Mouse (Mus musculus) left cerebral cortex, postnatal 25 days (tissue): ENCODE results near the gene Zmynd19. TPM values are rescaled to one million over a fixed set of nuclear protein-coding genes. Genes with fewer than 3 reads are reported as not detected.
"Not testable (repeated sequence)": the region's sequence is repeated elsewhere in the genome, so short reads cannot be mapped to it uniquely, and the experiment has no call there.

Source experiments
- DNase-seq, 2 experiments: peaks; one replicate each; pipeline ENCODE4 v3.0.0; 2022; ENCODE audit warnings: low spot score in 2 of 2, mixed read lengths in 1 of 2
- intact Hi-C: fragments of 180-260 bp; cut with DNase I; formaldehyde crosslinking; loops from one replicate; pipeline ENCODE4 v1.15.1; 2025
- total RNA-seq, 2 experiments: library from RNA; stranded (reverse); gene quantifications; 2 replicates each; pipeline ENCODE4 v1.2.3; 2021

Gene Zmynd19
- total RNA-seq, 2 experiments from 2014 or later: 36.8 to 39.4 TPM

GRCm38 (mm10) chr2:24934441-24934963 lies 15.1 kb upstream of the Zmynd19 start:
- DNase-seq: peak in 1 of 2 experiments; percentile 14
- intact Hi-C loops: no loop called here

GRCm38 (mm10) chr2:24935057-24935796 lies 14.4 kb upstream of the Zmynd19 start, which contains the start of gene Arrdc1:
Gene Arrdc1, minus strand, starts transcription at chr2:24935252.
- DNase-seq: peak; percentile 81 to 89
- intact Hi-C loops: no loop called here

- intact Hi-C loops: no loop called here
- no peak for DNase-seq
Observed at GRCm38 (mm10) chr2:24942092-24942491, 7.5 kb upstream of the Zmynd19 start.

- DNase-seq: not testable (repeated sequence)
Observed at GRCm38 (mm10) chr2:24944304-24944703, 5.3 kb upstream of the Zmynd19 start.

GRCm38 (mm10) chr2:24950189-24950535 lies 570 bp downstream of the Zmynd19 start:
- intact Hi-C loops: no loop called here
- no peak for DNase-seq

More at GRCm38 (mm10) chr2:24944304-24944703, 5.3 kb upstream of the Zmynd19 start:
- intact Hi-C loops: not testable (repeated sequence)

- no peak for DNase-seq
- intact Hi-C loops: no loop called here
Observed at GRCm38 (mm10) chr2:24952537-24953055, 3.0 kb downstream of the Zmynd19 start.

- peak in 1 of 2 experiments; percentile 23 for DNase-seq
- intact Hi-C loops: no loop called here
Observed at GRCm38 (mm10) chr2:24960910-24961309, 11.3 kb downstream of the Zmynd19 start.

GRCm38 (mm10) chr2:24962304-24963000 lies 12.9 kb downstream of the Zmynd19 start, which contains the start of gene Dph7:
Gene Dph7, plus strand, starts transcription at chr2:24962400.
- intact Hi-C loops: no loop called here
- DNase-seq: peak; percentile 87 to 93

GRCm38 (mm10) chr2:24970386-24970785 lies 20.8 kb downstream of the Zmynd19 start:
- no peak for DNase-seq
- intact Hi-C loops: no loop called here

GRCm38 (mm10) chr2:24974452-24974851 lies 24.9 kb downstream of the Zmynd19 start:
- DNase-seq: peak in 1 of 2 experiments; percentile 31
- intact Hi-C loops: not testable (repeated sequence)

- intact Hi-C loops: no loop called here
- peak; percentile 97 to 99 for DNase-seq
Observed at GRCm38 (mm10) chr2:24974906-24975703, 25.5 kb downstream of the Zmynd19 start, which contains the start of gene Mrpl41. Gene Mrpl41, minus strand, starts transcription at chr2:24975098.

GRCm38 (mm10) chr2:24975704-24976297 lies 26.2 kb downstream of the Zmynd19 start, which contains the start of gene Pnpla7:
Gene Pnpla7, plus strand, starts transcription at chr2:24976033.
- peak; percentile 58 to 82 for DNase-seq
- intact Hi-C loops: no loop called here

- intact Hi-C loops: no loop called here
- no peak for DNase-seq
Observed at GRCm38 (mm10) chr2:24976960-24977359, 27.4 kb downstream of the Zmynd19 start.

GRCm38 (mm10) chr2:24987762-24988161 lies 38.2 kb downstream of the Zmynd19 start:
- no peak for DNase-seq
- intact Hi-C loops: no loop called here

GRCm38 (mm10) chr2:24995332-24995731 lies 45.7 kb downstream of the Zmynd19 start:
- intact Hi-C loops: no loop called here

GRCm38 (mm10) chr2:24996471-24996870 lies 46.9 kb downstream of the Zmynd19 start:
- no peak for DNase-seq
- intact Hi-C loops: no loop called here

More at GRCm38 (mm10) chr2:24995332-24995731, 45.7 kb downstream of the Zmynd19 start:
- peak; percentile 33 to 80 for DNase-seq

GRCm38 (mm10) chr2:25000544-25001235 lies 51.1 kb downstream of the Zmynd19 start:
- DNase-seq: peak in 1 of 2 experiments; percentile 15
- intact Hi-C loops: no loop called here
